Mouse (Mus musculus) hindbrain, embryonic 15.5 days (tissue): ENCODE data around the gene Fam204a. TPM values are rescaled to one million over a fixed set of nuclear protein-coding genes. Genes with fewer than 3 reads are reported as not detected.

Source experiments
- ATAC-seq: fragments of 200-750 bp; cut with Nextera tagmentation; 2 replicates; pipeline ENCODE4 v1.8.0; 2017; ENCODE audit warnings: low read depth, moderate number of reproducible peaks, moderate TSS enrichment; ENCODE audit not compliant: low FRiP score
- H3K27ac ChIP-seq: fragments of 300-500 bp; sonication (generic); replicated peaks from 2 replicates; pipeline ENCODE4 v1.5.1; 2015; ENCODE audit warnings: mild to moderate bottlenecking, inconsistent platforms
- H3K27me3 ChIP-seq: fragments of 300-500 bp; sonication (generic); 2 replicates; pipeline ENCODE4 v1.6.1; 2015; ENCODE audit warnings: control low read depth, inconsistent platforms
- H3K36me3 ChIP-seq: fragments of 300-500 bp; sonication (generic); 2 replicates; pipeline ENCODE4 v1.6.1; 2015; ENCODE audit warnings: control low read depth, inconsistent platforms
- H3K4me1 ChIP-seq: fragments of 300-500 bp; sonication (generic); replicated peaks from 2 replicates; pipeline ENCODE4 v1.6.1; 2015; ENCODE audit warnings: control low read depth, inconsistent platforms
- H3K4me2 ChIP-seq: fragments of 300-500 bp; sonication (generic); 2 replicates; pipeline ENCODE4 v1.6.1; 2015; ENCODE audit warnings: moderate library complexity, mild to moderate bottlenecking, inconsistent platforms
- H3K4me3 ChIP-seq: fragments of 300-500 bp; sonication (generic); 2 replicates; pipeline ENCODE4 v1.5.1; 2015; ENCODE audit warnings: mild to moderate bottlenecking, inconsistent platforms
- H3K9ac ChIP-seq: fragments of 300-500 bp; sonication (generic); 2 replicates; pipeline ENCODE4 v1.6.1; 2015; ENCODE audit warnings: inconsistent platforms
- H3K9me3 ChIP-seq: fragments of 300-500 bp; sonication (generic); 2 replicates; pipeline ENCODE4 v1.6.1; 2016; ENCODE audit warnings: control low read depth, inconsistent platforms
- WGBS: fragments of 180-500 bp; shearing (Covaris S2); methylation state at CpG from one replicate; pipeline ENCODE4 v1.1.7; 2015; 5-methylcytosine and 5-hydroxymethylcytosine counted together
- polyA plus RNA-seq: library from polyadenylated mRNA; unstranded; fragments of >200 nt; fragmentation: Nextera tagmentation; extraction: Ambion mirVana; gene quantifications from 2 replicates; pipeline ENCODE4 v1.2.1, GENCODE M21; 2015

Gene Fam204a
- polyA plus RNA-seq, 1 experiment from 2014 or later = 58.3 TPM

GRCm38 (mm10) chr19:60155266-60155665 is 71.2 kb downstream of the Fam204a start:
- H3K36me3 ChIP-seq = no peaks in the 10 kb centered on the region

GRCm38 (mm10) chr19:60153096-60153495 is 73.4 kb downstream of the Fam204a start:
- 87% methylated on average over 1 of the region's 1 CpGs for WGBS
- ATAC-seq = no peak

More at GRCm38 (mm10) chr19:60155266-60155665, 71.2 kb downstream of the Fam204a start:
- WGBS = 89% methylated on average over 5 of the region's 5 CpGs
- H3K27ac ChIP-seq = no peak overlapping the region
- no peaks in the 10 kb centered on the region for H3K4me1 ChIP-seq
- no peak overlapping the region for H3K4me3 ChIP-seq
- H3K9me3 ChIP-seq = no peaks in the 10 kb centered on the region
- H3K9ac ChIP-seq = no peak overlapping the region
- H3K4me2 ChIP-seq = no peak overlapping the region
- ATAC-seq = no peak
- no peaks in the 10 kb centered on the region for H3K27me3 ChIP-seq

GRCm38 (mm10) chr19:60150056-60150455 is 76.4 kb downstream of the Fam204a start:
- H3K36me3 ChIP-seq = no peaks in the 10 kb centered on the region
- no peaks in the 10 kb centered on the region for H3K9me3 ChIP-seq
- ATAC-seq = no peak
- H3K27ac ChIP-seq = no peak overlapping the region
- peaks cover 41% of the 10 kb centered on the region for H3K27me3 ChIP-seq
- no peak overlapping the region for H3K9ac ChIP-seq
- no peak overlapping the region for H3K4me3 ChIP-seq
- no peak overlapping the region for H3K4me2 ChIP-seq
- WGBS = 80% methylated on average over 3 of the region's 3 CpGs
- H3K4me1 ChIP-seq = peaks cover 9% of the 10 kb centered on the region

More at GRCm38 (mm10) chr19:60153096-60153495, 73.4 kb downstream of the Fam204a start:
- Histone ChIP-seq H3K36me3 (no peaks in the 10 kb centered on the region), H3K9me3 (no peaks in the 10 kb centered on the region), H3K27me3 (peaks cover 11% of the 10 kb centered on the region), H3K4me3 (no peak overlapping the region), H3K9ac (no peak overlapping the region), H3K27ac (no peak overlapping the region), H3K4me1 (peaks cover 9% of the 10 kb centered on the region), H3K4me2 (no peak overlapping the region)

GRCm38 (mm10) chr19:60149078-60149960 is 77.2 kb downstream of the Fam204a start:
- WGBS = 38% methylated on average over 13 of the region's 13 CpGs
- H3K27me3 ChIP-seq = peaks cover 47% of the 10 kb centered on the region
- H3K9ac ChIP-seq = no peak overlapping the region
- H3K4me2 ChIP-seq = no peak overlapping the region
- no peaks in the 10 kb centered on the region for H3K36me3 ChIP-seq
- ATAC-seq = no peak
- no peaks in the 10 kb centered on the region for H3K9me3 ChIP-seq
- peaks cover 14% of the 10 kb centered on the region for H3K4me1 ChIP-seq
- H3K4me3 ChIP-seq = no peak overlapping the region
- no peak overlapping the region for H3K27ac ChIP-seq

Other genes with a start within 250 kb of the Fam204a start
- gene Prlhr, start 241.6 kb upstream of the Fam204a start, polyA plus RNA-seq = 0.33 and 0.49 TPM in 2 replicates